Mouse (Mus musculus) heart, postnatal 0 days (tissue): ENCODE results near the gene Mmp9. TPM values are rescaled to one million over a fixed set of nuclear protein-coding genes. Genes with fewer than 3 reads are reported as not detected.

Experiments
- ATAC-seq: fragments of 200-750 bp; cut with Nextera tagmentation; 2 replicates; pipeline ENCODE4 v1.8.0; 2017; ENCODE audit warnings: low read depth, moderate number of reproducible peaks, moderate library complexity; ENCODE audit not compliant: insufficient read depth
- DNase-seq: peaks from one replicate; pipeline ENCODE4 v3.0.0-alpha.2; 2016; ENCODE audit warnings: low spot score
- H3K27ac ChIP-seq: fragments of 300-500 bp; sonication (generic); 2 replicates; pipeline ENCODE4 v1.5.1; 2014; ENCODE audit warnings: low read depth, mild to moderate bottlenecking
- H3K27me3 ChIP-seq: fragments of 300-500 bp; sonication (generic); 2 replicates; pipeline ENCODE4 v1.6.1; 2014; ENCODE audit warnings: low read length, mixed read lengths; ENCODE audit not compliant: control insufficient read depth, insufficient read depth
- H3K36me3 ChIP-seq: fragments of 300-500 bp; sonication (generic); replicated peaks from 2 replicates; pipeline ENCODE4 v1.6.1; 2014; ENCODE audit warnings: low read length, mixed read lengths; ENCODE audit not compliant: control insufficient read depth, insufficient read depth
- H3K4me1 ChIP-seq: fragments of 300-500 bp; sonication (generic); 2 replicates; pipeline ENCODE4 v1.6.1; 2014; ENCODE audit warnings: antibody characterized with exemption; ENCODE audit not compliant: control insufficient read depth, insufficient read depth
- H3K4me2 ChIP-seq: fragments of 300-500 bp; sonication (generic); 2 replicates; pipeline ENCODE4 v1.6.1; 2014; ENCODE audit warnings: low read depth, mild to moderate bottlenecking, low read length, moderate library complexity
- H3K4me3 ChIP-seq: fragments of 300-500 bp; sonication (generic); 2 replicates; pipeline ENCODE4 v1.5.1; 2014; ENCODE audit warnings: low read depth, low read length
- H3K9ac ChIP-seq: fragments of 300-500 bp; sonication (generic); replicated peaks from 2 replicates; pipeline ENCODE4 v1.6.1; 2014; ENCODE audit warnings: low read depth, low read length, mixed read lengths
- H3K9me3 ChIP-seq: fragments of 300-500 bp; sonication (generic); replicated peaks from 2 replicates; pipeline ENCODE4 v1.6.1; 2016; ENCODE audit warnings: low read length; ENCODE audit not compliant: control insufficient read depth
- CTCF ChIP-seq: IDR thresholded peaks from 2 replicates; pipeline ENCODE4 v1.5.1; 2016; ENCODE audit warnings: antibody characterized with exemption, control low read depth, low read depth
- EP300 ChIP-seq: IDR thresholded peaks from 2 replicates; pipeline ENCODE4 v1.6.1; 2016; ENCODE audit warnings: antibody characterized with exemption, low read depth
- WGBS: fragments of 180-500 bp; shearing (Covaris S2); extraction: QIAGEN DNeasy Blood & Tissue Kit; methylation state at CpG from one replicate; pipeline ENCODE4 v1.1.7; 2014; 5-methylcytosine and 5-hydroxymethylcytosine counted together
- polyA plus RNA-seq: library from polyadenylated mRNA; unstranded; fragments of >200 nt; fragmentation: Nextera tagmentation; extraction: Ambion mirVana; gene quantifications from 2 replicates; pipeline ENCODE4 v1.2.1, GENCODE M21; 2015
- total RNA-seq: library from RNA; depleted of rRNA; stranded (reverse); fragments of >200 nt; gene quantifications from 2 replicates; pipeline ENCODE4 v1.2.3, GENCODE M21; 2014; ENCODE audit warnings: low replicate concordance

Gene Mmp9
- total and polyA plus RNA-seq, 2 experiments from 2014 or later = 0.08 to 0.64 TPM

GRCm38 (mm10) chr2:164916820-164917219 lies 23.8 kb upstream of the Mmp9 start:
- H3K27me3 ChIP-seq = no peaks in the 10 kb centered on the region
- no peaks in the 10 kb centered on the region for H3K4me1 ChIP-seq
- H3K27ac ChIP-seq = no peak overlapping the region
- DNase-seq (no peak), ATAC-seq (no peak)
- H3K4me3 ChIP-seq = no peak overlapping the region
- no peak overlapping the region for H3K4me2 ChIP-seq
- 68% methylated on average over 5 of the region's 5 CpGs for WGBS
- H3K9me3 ChIP-seq = no peaks in the 10 kb centered on the region
- no peak overlapping the region for H3K9ac ChIP-seq
- H3K36me3 ChIP-seq = peaks cover 17% of the 10 kb centered on the region; the same call in 1 of the 2 replicates
- no peak for TF ChIP-seq EP300
- TF ChIP-seq CTCF = no peak

- Histone ChIP-seq H3K4me3 (no peak overlapping the region), H3K36me3 (peaks cover 17% of the 10 kb centered on the region; the same call in 1 of the 2 replicates), H3K27ac (no peak overlapping the region), H3K4me1 (no peaks in the 10 kb centered on the region), H3K27me3 (no peaks in the 10 kb centered on the region), H3K4me2 (no peak overlapping the region), H3K9me3 (no peaks in the 10 kb centered on the region), H3K9ac (no peak overlapping the region)
- TF ChIP-seq CTCF (no peak), EP300 (no peak)
- ATAC-seq = no peak
- no peak for DNase-seq
- WGBS = 61% methylated on average over 10 of the region's 10 CpGs
Observed at GRCm38 (mm10) chr2:164917371-164917770, 23.2 kb upstream of the Mmp9 start.

GRCm38 (mm10) chr2:164918325-164918724 lies 22.3 kb upstream of the Mmp9 start:
- no peak overlapping the region for H3K9ac ChIP-seq
- ATAC-seq = no peak
- TF ChIP-seq EP300 (no peak), CTCF (peak; percentile 41)
- 73% methylated on average over 4 of the region's 5 CpGs for WGBS
- no peak overlapping the region for H3K4me3 ChIP-seq
- H3K4me2 ChIP-seq = no peak overlapping the region
- no peaks in the 10 kb centered on the region for H3K27me3 ChIP-seq
- no peaks in the 10 kb centered on the region for H3K4me1 ChIP-seq
- H3K36me3 ChIP-seq = peaks cover 17% of the 10 kb centered on the region; the same call in 1 of the 2 replicates
- H3K27ac ChIP-seq = no peak overlapping the region
- no peaks in the 10 kb centered on the region for H3K9me3 ChIP-seq
- no peak for DNase-seq

- DNase-seq = no peak
- TF ChIP-seq EP300 = no peak
- no peak for TF ChIP-seq CTCF
- 65% methylated on average over 7 of the region's 7 CpGs for WGBS
- H3K36me3 ChIP-seq = peaks cover 17% of the 10 kb centered on the region; the same call in 1 of the 2 replicates
- no peak overlapping the region for H3K9ac ChIP-seq
- H3K4me3 ChIP-seq = no peak overlapping the region
- no peaks in the 10 kb centered on the region for H3K9me3 ChIP-seq
- no peaks in the 10 kb centered on the region for H3K4me1 ChIP-seq
- H3K4me2 ChIP-seq = no peak overlapping the region
- H3K27me3 ChIP-seq = no peaks in the 10 kb centered on the region
- no peak for ATAC-seq
- H3K27ac ChIP-seq = no peak overlapping the region
Observed at GRCm38 (mm10) chr2:164921984-164922383, 18.6 kb upstream of the Mmp9 start.

GRCm38 (mm10) chr2:164923291-164923690 lies 17.3 kb upstream of the Mmp9 start:
- H3K27me3 ChIP-seq = 0 out of 2 replicates have a peak, but pooled peaks cover 3% of the 10 kb centered on the region
- H3K9me3 ChIP-seq = no peaks in the 10 kb centered on the region
- no peaks in the 10 kb centered on the region for H3K4me1 ChIP-seq
- no peak overlapping the region for H3K9ac ChIP-seq
- H3K4me2 ChIP-seq = no peak overlapping the region
- peaks cover 17% of the 10 kb centered on the region; the same call in 1 of the 2 replicates for H3K36me3 ChIP-seq
- 75% methylated on average over 4 of the region's 4 CpGs for WGBS
- TF ChIP-seq EP300 (no peak), CTCF (no peak)
- ATAC-seq (no peak), DNase-seq (no peak)
- no peak overlapping the region for H3K27ac ChIP-seq
- H3K4me3 ChIP-seq = no peak overlapping the region

- DNase-seq = peak; percentile 80
- H3K9me3 ChIP-seq = no peaks in the 10 kb centered on the region
- ATAC-seq = peak; percentile 80
- WGBS = 27% methylated on average over 11 of the region's 11 CpGs
- no peak overlapping the region for H3K9ac ChIP-seq
- no peak overlapping the region for H3K4me2 ChIP-seq
- no peak overlapping the region for H3K27ac ChIP-seq
- H3K36me3 ChIP-seq = peaks cover 13% of the 10 kb centered on the region; the same call in 1 of the 2 replicates
- 0 out of 2 replicates have a peak, but pooled peaks cover 3% of the 10 kb centered on the region for H3K27me3 ChIP-seq
- TF ChIP-seq EP300 (no peak), CTCF (peak; percentile 85)
- H3K4me3 ChIP-seq = no peak overlapping the region
- H3K4me1 ChIP-seq = no peaks in the 10 kb centered on the region
Observed at GRCm38 (mm10) chr2:164924100-164924857, 16.3 kb upstream of the Mmp9 start.
